Mouse (Mus musculus) heart, postnatal 25 days (tissue): Measurements from ENCODE around the gene Slit1. TPM values are rescaled to one million over a fixed set of nuclear protein-coding genes. Genes with fewer than 3 reads are reported as not detected.

ENCODE experiments used
- DNase-seq: peaks from one replicate; pipeline ENCODE4 v3.0.0; 2022; ENCODE audit warnings: low spot score
- intact Hi-C: fragments of 180-260 bp; cut with DNase I; formaldehyde crosslinking; loops from one replicate; pipeline ENCODE4 v1.15.1; 2025
- total RNA-seq, 2 experiments: library from RNA; stranded (reverse); gene quantifications; 2 replicates each; pipeline ENCODE4 v1.2.3; 2021

The Slit1 gene
- total RNA-seq, 2 experiments from 2014 or later = 0.17 to 0.31 TPM

DNA sequence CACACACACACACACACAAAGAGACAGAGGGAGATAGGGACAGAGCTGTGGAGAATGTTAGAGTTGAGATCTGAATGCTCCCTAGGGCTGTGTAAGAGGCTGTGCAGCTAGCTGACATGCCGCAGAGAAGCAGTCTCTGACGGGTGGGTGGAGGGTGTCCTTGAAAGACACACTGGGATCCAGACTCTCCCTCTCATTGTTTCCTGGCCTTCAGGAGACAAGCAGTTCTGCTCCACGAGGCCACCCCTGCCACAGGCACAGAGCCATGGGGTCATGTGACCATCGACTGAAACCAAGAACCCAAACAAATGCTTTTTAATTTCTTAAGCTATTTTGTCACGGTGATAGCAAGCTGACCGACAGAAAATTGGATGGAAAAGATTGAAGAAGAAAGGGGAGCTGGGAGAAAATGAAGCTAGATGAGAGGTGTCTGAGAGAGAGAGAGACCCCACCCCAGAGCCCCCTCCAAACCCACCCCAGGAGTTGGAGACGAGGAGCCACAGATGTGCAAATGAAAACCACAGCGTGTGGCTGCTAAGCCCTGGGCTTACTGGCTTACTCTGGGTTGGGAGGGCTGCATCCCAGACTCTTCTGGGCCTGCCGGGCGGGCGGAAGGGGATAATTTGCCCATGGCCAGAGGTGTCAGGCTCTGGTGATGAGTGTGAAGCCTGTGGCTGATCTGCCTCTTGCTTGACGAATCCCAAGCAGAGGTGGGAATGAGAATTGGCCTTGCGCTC lies 79.8 kb downstream of the Slit1 start:
- intact Hi-C loops = no loop called here
- no peak for DNase-seq

DNA sequence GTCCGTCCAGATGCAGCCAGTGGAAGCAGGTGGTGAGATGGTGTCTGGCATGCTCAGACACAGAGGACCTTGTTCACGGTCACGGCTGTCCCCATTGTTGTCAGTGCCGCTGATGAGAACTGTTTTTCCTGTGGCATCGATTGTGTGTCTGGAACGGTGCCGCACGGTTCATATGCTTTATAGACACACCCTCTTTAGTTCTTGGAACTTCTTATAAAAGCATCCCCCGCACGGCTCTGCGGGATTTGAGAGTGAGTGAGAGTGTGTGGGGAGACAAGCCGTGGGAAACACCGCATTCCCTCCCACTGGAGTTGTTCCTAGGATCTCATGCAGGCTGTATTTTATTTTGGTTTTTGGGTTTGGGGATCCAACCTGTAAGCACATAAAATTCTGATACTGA lies 82.0 kb downstream of the Slit1 start:
- intact Hi-C loops = no loop called here
- no peak for DNase-seq

DNA sequence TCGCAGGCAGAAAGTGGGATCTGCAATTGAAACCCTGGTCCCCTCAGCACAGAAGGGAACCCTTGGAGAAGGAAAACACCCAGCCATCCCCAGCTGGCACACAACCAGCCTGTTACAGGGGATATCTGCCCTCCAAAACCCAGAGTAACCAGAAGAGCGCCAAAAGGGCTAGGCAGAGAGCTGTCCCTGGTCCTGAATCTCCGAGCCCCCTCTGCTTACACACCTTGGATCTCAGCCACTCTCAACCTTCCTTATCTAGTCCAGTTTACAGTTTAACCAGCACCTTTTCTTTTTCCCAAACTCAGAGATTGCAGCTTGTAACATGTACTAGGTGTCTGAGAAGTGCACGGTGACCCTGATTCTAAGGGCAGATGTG lies 82.5 kb downstream of the Slit1 start:
- no peak for DNase-seq
- intact Hi-C loops = no loop called here

DNA sequence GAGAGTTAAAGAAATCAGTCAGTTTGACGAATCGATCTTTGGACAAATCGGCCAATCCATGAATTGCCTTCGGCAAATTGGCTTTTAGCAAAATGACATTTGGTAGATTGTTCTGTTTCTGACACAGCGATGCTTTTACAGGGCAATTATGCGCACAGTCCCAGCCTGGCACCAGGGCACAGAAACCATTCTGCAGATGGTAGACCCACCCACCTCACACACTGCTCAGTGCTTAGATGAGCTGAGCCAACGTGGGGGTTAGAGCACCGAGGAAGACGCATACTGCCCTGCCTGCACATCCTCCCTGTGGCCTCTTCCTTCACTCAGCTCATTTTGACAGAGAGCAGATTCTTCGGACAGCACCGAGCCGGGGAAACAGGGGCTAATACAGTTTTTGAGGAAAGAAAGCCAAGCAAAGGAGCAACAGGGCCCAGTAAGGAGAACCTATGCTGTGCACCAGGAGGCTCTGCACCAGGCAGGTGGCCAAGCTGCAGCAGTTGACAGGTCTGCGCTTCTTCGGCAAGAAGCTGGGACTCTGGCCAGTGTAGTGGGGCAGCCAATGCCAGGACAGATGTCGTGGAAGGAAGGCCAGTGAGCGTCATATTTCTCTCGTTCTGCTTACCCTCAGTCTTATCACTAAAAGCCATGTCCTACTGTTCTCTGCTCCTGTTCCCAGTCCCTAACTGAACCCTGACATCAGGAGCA lies 83.0 kb downstream of the Slit1 start:
- intact Hi-C loops = no loop called here
- DNase-seq = no peak

DNA sequence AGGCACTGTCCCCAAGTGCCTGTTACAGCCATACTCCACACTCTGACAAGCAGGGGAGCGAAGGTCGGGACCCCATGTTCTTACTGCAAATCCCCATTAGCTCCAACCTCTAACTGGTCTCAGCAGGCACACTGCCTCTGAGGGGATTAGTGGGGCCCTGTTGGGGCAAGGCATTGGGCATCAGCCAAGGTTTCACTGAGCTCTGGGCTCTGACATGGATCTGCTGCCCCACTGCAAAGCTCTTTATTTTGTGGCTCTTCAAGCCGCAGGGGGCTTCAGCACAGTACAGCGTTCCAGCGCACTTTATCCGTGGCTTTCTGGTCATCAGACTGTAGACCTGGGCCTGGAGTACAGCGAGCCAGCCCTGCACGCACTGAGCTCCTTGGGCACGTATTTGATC lies 86.0 kb downstream of the Slit1 start:
- intact Hi-C loops = loop anchor here (10.0 kb wide), 1 partner anchor 207 kb away; no protein-coding TSS in a partner anchor
- no peak for DNase-seq

DNA sequence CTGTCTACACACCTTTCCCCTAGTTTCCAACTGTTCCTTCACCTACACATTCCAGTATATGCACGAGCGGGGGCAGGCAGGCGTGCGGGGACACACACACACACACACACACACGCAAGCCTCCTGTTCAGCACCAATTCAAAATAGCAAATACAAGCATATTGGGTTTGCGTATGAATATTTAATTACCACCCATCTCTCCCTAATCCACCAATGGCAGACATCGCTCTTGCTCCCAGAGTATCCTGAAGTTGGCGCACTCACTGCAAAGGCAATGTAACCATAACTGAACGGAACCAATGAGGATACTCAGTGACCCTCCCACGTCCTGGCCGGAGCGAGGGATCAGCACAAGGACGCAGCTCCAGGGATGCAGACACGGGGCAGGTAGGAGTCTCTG lies 86.8 kb downstream of the Slit1 start:
- intact Hi-C loops = loop anchor here (1.0 to 10.0 kb wide), 2 partner anchors 108 to 208 kb away; no protein-coding TSS in a partner anchor
- no peak for DNase-seq

DNA sequence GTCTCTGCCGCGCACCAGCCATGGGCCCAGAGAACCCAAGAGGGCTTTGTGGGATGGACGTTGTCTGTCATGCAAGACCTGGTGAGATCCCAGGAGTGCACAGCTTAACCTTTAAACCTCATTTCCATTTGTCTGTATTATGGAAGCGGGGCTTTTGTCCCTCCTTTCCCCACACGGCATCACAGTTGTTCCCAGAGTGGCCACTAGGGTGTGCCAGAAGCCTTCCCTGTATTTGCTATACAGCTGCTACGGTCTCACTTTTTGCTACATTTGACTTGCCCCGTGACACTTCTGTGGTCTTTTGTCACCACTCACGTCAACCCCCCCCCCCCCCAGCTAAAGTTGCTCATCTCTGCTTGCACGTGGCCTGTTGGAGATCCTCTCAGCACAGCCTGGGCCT lies 87.5 kb downstream of the Slit1 start:
- DNase-seq = no peak
- intact Hi-C loops = loop anchor here (1.0 to 10.0 kb wide), 2 partner anchors 108 to 209 kb away; no protein-coding TSS in a partner anchor

DNA sequence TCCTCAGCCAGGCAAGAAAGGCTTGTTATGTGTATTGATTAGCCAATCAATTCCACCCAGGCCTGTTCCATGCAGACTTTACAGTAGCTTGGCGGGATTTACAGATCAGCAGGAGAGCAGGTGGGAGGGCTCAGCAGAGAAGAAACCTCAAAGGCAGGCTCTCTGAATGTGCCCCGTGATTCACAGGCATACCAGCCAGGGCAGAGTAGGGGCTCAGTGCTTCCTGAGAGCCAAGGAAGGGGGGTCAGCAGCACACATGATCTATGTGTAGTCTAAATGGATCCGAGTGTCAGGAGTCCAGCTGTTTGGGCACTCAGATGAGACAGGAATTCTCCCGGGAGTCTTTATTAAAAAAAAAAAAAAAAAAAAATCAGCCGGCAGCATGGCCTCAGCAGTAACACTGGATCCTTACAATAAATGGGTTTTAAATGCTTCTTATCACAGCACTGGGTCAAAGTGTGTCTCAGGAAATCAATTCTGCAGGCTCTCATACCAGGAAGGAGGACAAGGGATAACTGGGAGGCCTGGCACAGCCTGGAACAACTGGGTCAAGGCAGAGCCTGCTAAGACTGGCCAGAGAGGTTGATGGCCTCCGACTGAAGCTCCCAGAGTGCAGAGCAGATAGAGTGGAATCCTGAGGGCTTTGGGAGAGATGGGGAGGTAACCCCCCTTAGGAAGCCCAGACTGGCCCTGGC lies 88.2 kb downstream of the Slit1 start:
- DNase-seq = no peak
- intact Hi-C loops = loop anchor here (10.0 kb wide), 1 partner anchor 210 kb away; no protein-coding TSS in a partner anchor

DNA sequence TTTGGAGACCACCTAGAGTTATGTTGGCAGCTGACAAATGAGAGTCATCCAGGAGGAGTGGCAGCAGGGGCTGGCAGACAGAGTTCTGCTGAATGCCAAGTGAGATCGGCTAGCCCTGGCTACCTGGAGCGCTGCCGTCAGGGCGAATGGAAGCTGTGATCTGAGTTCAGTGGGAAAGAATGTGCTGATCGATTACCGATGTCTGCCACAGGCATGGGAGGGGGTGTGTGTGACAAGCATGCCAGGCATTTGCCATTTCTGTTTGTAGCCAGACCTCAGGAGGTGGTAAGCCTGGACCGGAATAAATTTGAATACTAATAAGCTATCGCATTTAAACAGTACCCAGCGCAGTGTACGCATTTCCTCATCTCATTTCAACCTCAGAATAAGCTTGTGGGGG lies 91.5 kb downstream of the Slit1 start:
- DNase-seq = no peak
- intact Hi-C loops = loop anchor here (10.0 kb wide), 1 partner anchor 213 kb away; no protein-coding TSS in a partner anchor

DNA sequence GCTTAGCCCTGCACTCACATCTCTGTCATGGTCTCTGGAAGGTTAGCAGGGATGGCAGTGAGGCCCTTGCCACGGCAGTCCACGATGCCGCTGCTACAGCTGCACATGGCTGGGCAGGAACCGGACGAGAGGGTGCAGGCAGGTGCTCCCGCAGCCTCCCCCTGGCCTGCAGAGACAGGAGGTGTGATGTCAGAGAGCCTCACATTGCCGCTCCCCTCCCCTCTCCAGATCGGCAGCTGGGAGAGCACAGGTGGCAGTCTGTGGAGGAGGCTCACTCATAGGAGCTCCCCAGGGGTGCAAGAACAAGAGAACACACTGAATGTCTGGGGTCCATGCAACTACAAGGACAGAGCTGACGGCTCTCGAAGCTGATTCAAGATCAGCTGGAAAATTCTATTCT lies 94.1 kb downstream of the Slit1 start:
- intact Hi-C loops = no loop called here

DNA sequence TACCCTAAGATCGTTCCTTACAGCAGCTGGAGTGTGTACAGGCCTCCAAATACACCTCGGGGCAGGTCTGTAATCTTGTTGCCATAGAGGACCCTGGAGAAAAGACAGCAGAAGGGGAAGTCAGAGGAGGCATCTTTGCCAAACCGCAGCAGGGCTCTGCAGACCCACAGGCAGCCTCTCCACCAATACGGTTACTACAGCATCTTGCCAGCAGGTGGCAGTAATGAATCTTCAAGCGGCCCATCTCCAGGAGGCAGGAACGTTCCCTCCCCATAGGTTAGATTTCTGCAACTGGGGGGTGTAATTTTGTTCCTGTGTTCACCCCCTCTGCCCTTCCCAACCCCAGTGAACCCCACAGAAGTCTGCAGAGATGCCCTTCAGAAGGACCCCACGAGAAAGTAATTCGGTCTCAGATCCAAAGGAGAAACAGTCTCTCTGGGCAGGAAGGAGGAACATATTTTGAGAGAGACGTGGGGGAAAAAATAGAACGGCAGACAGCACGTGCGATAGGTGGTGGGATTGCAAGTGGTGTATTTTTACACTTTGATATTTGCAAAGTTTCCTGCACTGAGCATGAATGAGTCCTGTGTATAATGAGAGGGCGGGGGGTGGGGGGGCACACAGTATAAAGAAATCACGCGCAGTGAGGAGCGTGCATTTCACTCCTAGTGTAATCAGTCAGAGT lies 96.4 kb downstream of the Slit1 start:
- intact Hi-C loops = loop anchor here (2.0 kb wide), 1 partner anchor 118 kb away; no protein-coding TSS in a partner anchor
- DNase-seq = peak; percentile 22

More for the DNA sequence above, 94.1 kb downstream of the Slit1 start:
- no peak for DNase-seq

DNA sequence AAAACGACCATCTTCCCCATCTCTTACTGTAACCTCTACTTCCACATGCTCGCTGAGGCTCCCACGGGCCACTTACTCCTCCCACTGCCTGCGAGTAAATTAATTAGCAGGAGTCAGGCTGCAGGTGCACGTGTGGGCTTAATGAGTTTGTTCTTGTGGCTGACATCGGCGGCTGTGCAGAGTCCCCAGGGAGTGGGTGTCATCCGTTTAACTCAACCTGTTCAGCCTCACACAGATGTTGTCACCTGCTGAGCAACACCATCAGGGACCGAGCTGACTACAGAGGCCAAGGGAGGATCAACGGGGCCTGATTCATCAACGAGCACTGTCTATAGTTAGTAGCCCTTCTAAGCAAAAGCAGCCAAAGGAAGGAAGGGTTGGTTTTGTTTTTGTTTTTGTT lies 100.5 kb downstream of the Slit1 start:
- no peak for DNase-seq
- intact Hi-C loops = no loop called here

DNA sequence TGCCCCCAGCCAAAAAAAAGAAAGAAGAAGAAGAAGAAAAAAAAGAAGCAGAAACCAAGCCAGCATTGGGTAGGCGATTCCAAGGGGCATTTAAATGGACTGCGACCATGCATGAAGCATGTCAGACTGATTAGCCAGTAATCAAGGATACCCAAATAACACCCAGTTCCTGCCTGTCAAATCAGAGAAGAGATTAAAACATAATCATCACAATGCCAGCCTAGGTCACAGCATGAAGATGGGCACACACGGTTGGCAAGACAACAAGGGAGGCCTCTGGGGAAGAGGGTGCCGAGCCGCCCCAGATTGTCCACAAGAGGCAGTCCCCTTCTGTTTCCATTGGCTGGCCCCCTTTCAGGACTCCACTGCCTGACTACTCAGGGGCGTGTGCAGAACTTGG lies 108.5 kb downstream of the Slit1 start:
- DNase-seq = no peak
- intact Hi-C loops = no loop called here

DNA sequence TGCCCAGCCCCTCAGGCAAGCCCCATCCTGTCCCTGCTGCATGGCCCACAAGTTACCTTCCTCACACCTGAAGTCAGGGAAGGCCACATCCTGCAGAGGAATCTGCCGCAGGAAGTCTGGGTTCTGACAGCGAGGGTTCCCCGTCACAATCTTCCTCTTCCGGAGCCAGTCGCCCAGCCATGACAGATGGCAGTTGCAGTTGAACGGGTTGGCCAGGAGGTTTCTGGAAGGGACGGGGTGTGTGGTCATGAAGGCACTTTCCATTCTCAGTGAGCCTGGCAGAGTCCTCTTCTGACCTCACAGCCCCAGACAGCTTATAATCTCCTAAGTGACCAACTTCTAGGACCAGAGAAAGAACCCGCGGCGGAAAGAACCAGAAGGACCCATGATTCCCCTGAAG lies 109.4 kb downstream of the Slit1 start:
- intact Hi-C loops = no loop called here
- no peak for DNase-seq

DNA sequence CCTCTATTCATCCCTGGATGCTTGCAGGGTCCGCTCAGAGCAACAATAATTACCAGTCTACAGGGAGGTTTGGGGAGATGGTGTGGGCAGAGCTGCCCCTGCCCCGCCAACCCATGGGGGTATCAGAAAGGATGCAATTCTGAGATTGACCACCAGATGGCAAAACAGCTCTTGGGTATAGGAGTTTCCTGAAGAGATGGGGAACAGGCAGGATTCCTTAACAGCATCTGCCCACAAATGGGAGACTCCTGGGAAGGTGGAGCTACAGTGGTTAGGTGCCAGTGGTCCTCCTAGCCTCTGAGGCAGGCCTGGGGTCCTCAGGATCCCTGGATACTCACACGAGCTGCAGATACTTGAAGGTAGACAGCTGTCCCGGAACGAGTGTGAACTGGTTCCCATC lies 113.9 kb downstream of the Slit1 start:
- intact Hi-C loops = no loop called here
- no peak for DNase-seq

DNA sequence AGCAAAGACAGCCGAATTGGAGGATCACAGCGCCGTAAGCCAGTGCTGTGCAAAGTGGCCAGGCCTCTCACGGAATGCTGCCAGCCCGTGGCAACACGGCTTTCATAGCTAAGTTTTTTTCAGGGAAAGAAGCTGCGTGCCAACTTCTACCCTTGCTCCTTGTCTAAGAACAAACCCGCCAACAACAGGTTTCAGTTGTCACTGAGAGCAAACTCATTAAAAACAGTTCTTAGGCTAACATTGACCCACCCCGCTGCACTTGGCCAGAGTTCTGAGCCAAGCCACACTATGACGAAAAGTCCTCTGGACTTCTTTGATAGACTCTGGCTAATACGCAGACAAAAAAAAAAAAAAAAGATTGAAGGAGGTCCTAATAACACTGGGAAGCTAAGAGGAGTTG lies 114.5 kb downstream of the Slit1 start:
- intact Hi-C loops = no loop called here
- no peak for DNase-seq

DNA sequence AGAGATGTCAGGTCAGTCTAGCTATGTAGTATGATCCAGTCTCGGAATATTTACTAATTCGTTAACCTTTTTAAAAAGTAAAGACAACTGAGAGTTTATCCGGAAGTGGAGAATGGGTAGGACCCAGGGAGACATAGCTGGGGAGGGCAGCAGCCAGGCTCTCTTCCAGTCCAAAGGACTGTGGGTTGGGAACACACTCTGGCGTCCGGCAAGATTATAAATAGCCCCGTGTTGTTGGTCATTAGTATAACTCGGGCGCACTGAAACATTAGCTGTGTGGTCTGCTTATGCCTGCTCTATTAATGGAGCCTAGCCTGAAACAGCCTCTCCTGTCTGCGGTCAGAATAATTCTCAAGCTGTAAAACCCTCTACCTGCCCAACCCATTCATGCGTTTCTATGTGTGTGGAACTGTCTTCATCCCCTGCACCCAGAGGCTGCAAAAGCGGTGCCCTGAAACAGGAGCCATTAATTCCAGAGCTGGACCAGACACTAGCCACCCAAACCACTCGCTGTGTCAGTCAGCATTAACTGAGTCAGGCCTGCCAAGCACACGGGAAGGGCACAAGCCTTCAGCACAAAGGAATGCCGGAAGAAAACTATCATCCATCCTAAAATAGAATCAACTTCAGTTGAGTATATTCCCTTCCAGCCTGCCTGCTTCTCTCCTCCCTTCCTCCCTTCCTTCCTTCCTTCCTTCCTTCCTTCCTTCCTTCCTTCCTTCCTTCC lies 122.9 kb downstream of the Slit1 start:
- intact Hi-C loops = loop anchor here (5.0 kb wide), 1 partner anchor 138 kb away; the partner anchor contains the start of gene Lcor
- DNase-seq = no peak

DNA sequence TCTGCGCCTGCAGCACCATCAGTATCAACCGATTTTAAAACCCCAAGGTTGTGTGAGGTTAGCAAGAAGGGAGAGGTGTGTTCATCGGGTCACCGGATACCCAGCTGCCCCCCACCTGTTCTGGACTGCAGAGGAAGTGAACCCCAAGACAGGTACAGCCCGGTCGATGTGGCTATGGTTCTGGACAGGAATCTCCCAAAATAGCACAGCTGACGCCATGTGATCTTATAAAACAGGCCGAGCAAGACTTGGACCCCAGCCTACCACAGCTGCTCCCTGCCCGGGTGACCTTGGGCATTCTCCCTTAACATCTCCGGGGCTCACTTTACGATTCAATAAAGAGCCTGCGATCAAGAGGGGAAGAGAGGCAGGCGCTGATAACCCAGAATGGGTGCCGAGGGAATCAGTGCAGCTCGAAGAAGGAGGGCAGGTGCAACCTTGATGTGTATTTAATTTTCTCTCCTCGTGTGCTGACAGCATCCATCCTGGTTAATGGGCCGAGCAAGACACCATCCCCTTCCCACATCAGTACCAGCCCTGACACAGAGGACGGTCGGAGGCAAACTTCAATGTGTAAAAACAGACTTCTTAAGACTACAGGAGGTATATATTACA lies 124.6 kb downstream of the Slit1 start:
- intact Hi-C loops = loop anchor here (5.0 kb wide), 1 partner anchor 522 kb away; no protein-coding TSS in a partner anchor
- no peak for DNase-seq

DNA sequence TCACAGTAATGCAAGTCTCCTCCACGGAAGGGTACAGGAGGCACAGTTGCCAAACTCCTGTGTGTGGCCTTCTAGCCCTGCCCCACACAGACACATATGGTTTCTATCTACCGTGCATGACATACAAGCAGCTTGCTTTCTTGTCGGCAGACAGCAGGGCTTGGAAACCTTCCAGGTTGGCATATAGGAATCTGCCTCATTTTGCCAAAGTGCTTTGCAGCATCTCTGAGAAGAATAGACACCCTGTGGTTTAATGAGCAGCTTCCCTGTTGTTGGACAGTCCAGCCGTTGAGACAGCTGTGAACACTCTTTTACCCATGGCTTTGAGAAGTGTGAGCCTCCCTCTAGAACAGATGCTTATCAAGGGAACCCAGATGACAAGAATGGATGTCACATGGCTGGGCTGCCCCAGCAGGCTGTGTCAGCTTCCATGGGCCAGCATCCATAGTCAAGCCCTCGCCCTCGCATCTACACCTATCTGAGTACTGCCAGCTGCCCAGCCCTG lies 125.3 kb downstream of the Slit1 start:
- DNase-seq = no peak
- intact Hi-C loops = loop anchor here (5.0 kb wide), 1 partner anchor 521 kb away; no protein-coding TSS in a partner anchor
